Mouse (Mus musculus) limb, embryonic 14.5 days (tissue): ENCODE results near the gene Trove2. TPM values are rescaled to one million over a fixed set of nuclear protein-coding genes. Genes with fewer than 3 reads are reported as not detected.

Experiments
- ATAC-seq: fragments of 200-750 bp; cut with Nextera tagmentation; 2 replicates; pipeline ENCODE4 v1.8.0; 2017; ENCODE audit warnings: low read depth, moderate number of reproducible peaks, moderate TSS enrichment; ENCODE audit not compliant: low FRiP score
- DNase-seq: peaks from one replicate; pipeline ENCODE4 v3.0.0-alpha.2; 2015; ENCODE audit warnings: low spot score
- H3K27ac ChIP-seq: fragments of 300-500 bp; sonication (generic); replicated peaks from 2 replicates; pipeline ENCODE4 v1.5.1; 2014; ENCODE audit warnings: low read depth, mild to moderate bottlenecking, low read length, moderate library complexity, mixed read lengths
- H3K27me3 ChIP-seq: fragments of 300-500 bp; sonication (generic); 2 replicates; pipeline ENCODE4 v1.6.1; 2014; ENCODE audit warnings: low read length, mixed read lengths; ENCODE audit not compliant: control insufficient read depth, insufficient read depth
- H3K36me3 ChIP-seq: fragments of 300-500 bp; sonication (generic); 2 replicates; pipeline ENCODE4 v1.6.1; 2014; ENCODE audit warnings: mild to moderate bottlenecking, low read length, moderate library complexity, mixed read lengths; ENCODE audit not compliant: control insufficient read depth, insufficient read depth
- H3K4me1 ChIP-seq: fragments of 300-500 bp; sonication (generic); 2 replicates; pipeline ENCODE4 v1.6.1; 2014; ENCODE audit warnings: antibody characterized with exemption, low read length, mixed read lengths; ENCODE audit not compliant: control insufficient read depth, insufficient read depth
- H3K4me2 ChIP-seq: fragments of 300-500 bp; sonication (generic); replicated peaks from 2 replicates; pipeline ENCODE4 v1.6.1; 2014; ENCODE audit warnings: low read depth, mild to moderate bottlenecking, low read length, moderate library complexity; ENCODE audit not compliant: severe bottlenecking
- H3K4me3 ChIP-seq: fragments of 300-500 bp; sonication (generic); replicated peaks from 2 replicates; pipeline ENCODE4 v1.5.1; 2014; ENCODE audit warnings: low read length
- H3K9ac ChIP-seq: fragments of 300-500 bp; sonication (generic); 2 replicates; pipeline ENCODE4 v1.6.1; 2014; ENCODE audit warnings: mild to moderate bottlenecking, low read depth, low read length, moderate library complexity; ENCODE audit not compliant: severe bottlenecking
- H3K9me3 ChIP-seq: fragments of 300-500 bp; sonication (generic); 2 replicates; pipeline ENCODE4 v1.6.1; 2016; ENCODE audit warnings: low read length; ENCODE audit not compliant: control insufficient read depth
- POLR2A ChIP-seq: fragments of 200-500 bp; IDR thresholded peaks from 2 replicates; pipeline ENCODE4 v1.8.0; 2012; ENCODE audit warnings: inconsistent platforms, mild to moderate bottlenecking, moderate library complexity, borderline replicate concordance; ENCODE audit not compliant: insufficient read depth, insufficient read length; ENCODE audit errors: extremely low read depth
- WGBS: fragments of 180-500 bp; shearing (Covaris S2); extraction: QIAGEN DNeasy Blood & Tissue Kit; methylation state at CpG from one replicate; pipeline ENCODE4 v1.1.7; 2014; 5-methylcytosine and 5-hydroxymethylcytosine counted together
- polyA plus RNA-seq, 2 experiments: library from polyadenylated mRNA; depleted of rRNA in 1 of 2; stranded (reverse) in 1 of 2; unstranded in 1 of 2; fragments of >200 nt; fragmentation: Nextera tagmentation in 1 of 2; extraction: Ambion mirVana in 1 of 2; gene quantifications; 2 replicates each; pipeline versions ENCODE4 v1.2.1 to v1.2.3; 2012 to 2014

Gene Trove2
- polyA plus RNA-seq, 2 experiments = 7.1 to 18.7 TPM

- Histone ChIP-seq H3K27me3 (no peaks in the 10 kb centered on the region), H3K4me1 (no peaks in the 10 kb centered on the region), H3K9me3 (no peaks in the 10 kb centered on the region), H3K27ac (no peak overlapping the region), H3K4me2 (no peak overlapping the region), H3K9ac (no peak overlapping the region), H3K4me3 (no peak overlapping the region), H3K36me3 (peaks cover 63% of the 10 kb centered on the region)
- TF ChIP-seq POLR2A = no peak
- ATAC-seq (no peak), DNase-seq (no peak)
- 94% methylated on average over 8 of the region's 8 CpGs for WGBS
Observed at GRCm38 (mm10) chr1:143762159-143762558, 14.7 kb downstream of the Trove2 start.

- DNase-seq = no peak
- H3K4me3 ChIP-seq = no peak overlapping the region
Observed at GRCm38 (mm10) chr1:143745871-143746270, 31.0 kb downstream of the Trove2 start.

GRCm38 (mm10) chr1:143742186-143742585 lies 34.7 kb downstream of the Trove2 start:
- WGBS = 93% methylated on average over 6 of the region's 6 CpGs

More at GRCm38 (mm10) chr1:143745871-143746270, 31.0 kb downstream of the Trove2 start:
- no peak overlapping the region for H3K9ac ChIP-seq
- no peak overlapping the region for H3K4me2 ChIP-seq
- peaks cover 50% of the 10 kb centered on the region for H3K36me3 ChIP-seq
- ATAC-seq = no peak
- H3K27ac ChIP-seq = no peak overlapping the region
- no peaks in the 10 kb centered on the region for H3K4me1 ChIP-seq
- H3K9me3 ChIP-seq = no peaks in the 10 kb centered on the region
- no peaks in the 10 kb centered on the region for H3K27me3 ChIP-seq
- WGBS = 88% methylated on average over 10 of the region's 10 CpGs
- no peak for TF ChIP-seq POLR2A

GRCm38 (mm10) chr1:143741331-143741730 lies 35.5 kb downstream of the Trove2 start:
- H3K4me2 ChIP-seq = no peak overlapping the region
- H3K4me1 ChIP-seq = peaks cover 3% of the 10 kb centered on the region; the same call in 1 of the 2 replicates
- H3K9me3 ChIP-seq = no peaks in the 10 kb centered on the region
- H3K27ac ChIP-seq = no peak overlapping the region
- ATAC-seq (no peak), DNase-seq (no peak)
- 82% methylated on average over 5 of the region's 5 CpGs for WGBS
- H3K36me3 ChIP-seq = peaks cover 32% of the 10 kb centered on the region
- H3K27me3 ChIP-seq = no peaks in the 10 kb centered on the region
- no peak overlapping the region for H3K4me3 ChIP-seq
- no peak for TF ChIP-seq POLR2A
- no peak overlapping the region for H3K9ac ChIP-seq

More at GRCm38 (mm10) chr1:143742186-143742585, 34.7 kb downstream of the Trove2 start:
- peaks cover 3% of the 10 kb centered on the region; the same call in 1 of the 2 replicates for H3K4me1 ChIP-seq
- peaks cover 41% of the 10 kb centered on the region for H3K36me3 ChIP-seq
- no peak overlapping the region for H3K4me2 ChIP-seq
- ATAC-seq (no peak), DNase-seq (no peak)
- no peak overlapping the region for H3K4me3 ChIP-seq
- H3K9ac ChIP-seq = no peak overlapping the region
- no peaks in the 10 kb centered on the region for H3K27me3 ChIP-seq
- no peak overlapping the region for H3K27ac ChIP-seq
- TF ChIP-seq POLR2A = no peak
- no peaks in the 10 kb centered on the region for H3K9me3 ChIP-seq

GRCm38 (mm10) chr1:143740581-143740980 lies 36.3 kb downstream of the Trove2 start:
- Histone ChIP-seq H3K9ac (no peak overlapping the region), H3K4me3 (no peak overlapping the region), H3K9me3 (no peaks in the 10 kb centered on the region), H3K27ac (no peak overlapping the region), H3K36me3 (peaks cover 25% of the 10 kb centered on the region), H3K27me3 (no peaks in the 10 kb centered on the region), H3K4me1 (peaks cover 3% of the 10 kb centered on the region; the same call in 1 of the 2 replicates), H3K4me2 (peak overlapping the region; percentile 72; the same call in 1 of the 2 replicates)
- TF ChIP-seq POLR2A = no peak
- no peak for DNase-seq
- 71% methylated on average over 10 of the region's 10 CpGs for WGBS
- ATAC-seq = no peak
